Mouse (Mus musculus) large intestine, adult 2 months (tissue): ENCODE data around the gene Mapt. TPM values are rescaled to one million over a fixed set of nuclear protein-coding genes. Genes with fewer than 3 reads are reported as not detected.

Source experiments
- DNase-seq: peaks from one replicate; pipeline ENCODE4 v3.0.0-alpha.2; 2012; ENCODE audit warnings: low read depth, low spot score
- WGBS: fragments of 180-500 bp; shearing (Covaris S2); methylation state at CpG from one replicate; pipeline ENCODE4 v1.1.7; 2018; 5-methylcytosine and 5-hydroxymethylcytosine counted together
- polyA plus RNA-seq: library from polyadenylated mRNA; depleted of rRNA; stranded (reverse); fragments of >200 nt; gene quantifications from 2 replicates; pipeline ENCODE4 v1.2.3, GENCODE M21; 2012; rRNA removed

Gene Mapt
- polyA plus RNA-seq, 1 experiment, result 2.7 TPM

DNA sequence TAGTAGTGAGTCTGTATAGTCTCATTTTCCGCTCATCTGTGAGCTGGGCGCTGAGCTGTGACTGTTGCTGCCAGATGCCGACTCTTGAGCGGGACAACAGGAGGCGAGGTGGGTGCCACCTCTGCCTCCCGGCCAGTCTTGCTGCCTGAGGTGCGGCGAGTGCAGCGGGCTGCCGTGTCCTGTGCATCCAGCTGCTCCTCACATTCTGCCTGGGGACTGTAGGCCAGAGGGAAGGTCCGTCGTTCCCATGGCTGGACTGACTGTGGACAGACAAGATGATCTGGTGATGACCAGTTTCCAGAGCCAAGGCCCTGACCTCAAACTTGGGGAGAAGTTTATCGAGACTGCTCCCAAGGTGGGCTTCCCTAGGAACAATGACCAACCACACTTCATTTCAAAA is 103.8 kb downstream of the Mapt start:
- WGBS, result 88% methylated on average over 13 of the region's 13 CpGs
- DNase-seq, result no peak

DNA sequence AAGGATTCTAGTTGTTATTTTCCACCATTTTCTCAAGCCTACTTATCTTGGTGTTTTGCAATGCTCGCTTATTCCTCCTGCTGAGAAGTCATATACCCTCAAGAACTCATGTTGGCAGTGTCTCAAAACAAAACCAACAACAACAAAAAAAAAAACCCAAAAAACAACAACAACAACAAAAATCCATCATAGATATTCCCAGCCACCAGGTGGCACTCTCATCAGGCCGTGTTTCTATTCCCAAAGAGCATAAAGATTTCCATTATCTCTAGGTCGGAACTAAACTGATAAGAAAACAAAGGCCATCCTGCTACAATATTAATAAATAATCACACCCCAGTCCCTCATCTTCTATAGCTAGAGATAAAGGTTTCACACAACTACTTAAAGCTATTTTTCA is 115.7 kb downstream of the Mapt start:
- WGBS, result 47% methylated on average over 3 of the region's 3 CpGs

DNA sequence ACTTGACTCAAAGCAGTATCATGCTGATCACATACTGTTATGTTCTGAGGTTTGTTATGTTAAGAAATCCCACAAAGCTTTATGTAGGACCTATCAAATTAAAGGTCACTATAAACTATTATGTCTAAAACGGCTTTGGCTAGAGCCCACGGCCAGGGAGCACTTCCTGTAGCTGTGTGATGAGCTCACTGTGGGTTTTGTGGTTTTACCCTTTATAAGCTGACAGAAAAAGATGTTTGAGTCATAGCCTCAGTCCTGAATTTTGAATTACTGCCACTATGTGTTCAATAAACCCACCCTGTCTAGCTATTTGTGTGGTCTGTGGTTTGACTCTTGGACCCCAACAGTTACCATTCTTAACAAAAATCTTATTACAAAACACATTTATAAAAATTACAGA is 130.6 kb downstream of the Mapt start:
- 16% methylated on average over 2 of the region's 2 CpGs for WGBS
- no peak for DNase-seq

More for the DNA sequence above, 115.7 kb downstream of the Mapt start:
- no peak for DNase-seq

DNA sequence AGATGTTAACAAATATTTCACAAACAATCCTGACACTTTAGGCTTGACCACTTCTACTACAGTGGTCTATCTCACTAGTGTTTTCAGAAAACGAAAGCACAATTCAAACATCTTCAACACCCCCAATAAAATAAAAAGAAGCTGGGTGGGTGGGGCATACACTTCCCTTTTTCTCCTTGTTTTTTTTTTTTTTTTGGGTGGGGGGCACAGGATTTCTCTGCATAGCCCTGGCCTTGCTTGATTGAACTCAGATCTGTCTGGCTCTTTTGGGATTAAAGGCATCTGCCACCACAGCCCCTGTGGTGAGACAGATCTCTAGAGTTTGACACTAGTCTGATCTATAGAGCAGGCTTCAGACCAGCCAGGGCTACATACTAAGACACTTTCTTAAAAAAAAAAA is 131.5 kb downstream of the Mapt start:
- 51% methylated on average over 1 of the region's 1 CpGs for WGBS
- no peak for DNase-seq

DNA sequence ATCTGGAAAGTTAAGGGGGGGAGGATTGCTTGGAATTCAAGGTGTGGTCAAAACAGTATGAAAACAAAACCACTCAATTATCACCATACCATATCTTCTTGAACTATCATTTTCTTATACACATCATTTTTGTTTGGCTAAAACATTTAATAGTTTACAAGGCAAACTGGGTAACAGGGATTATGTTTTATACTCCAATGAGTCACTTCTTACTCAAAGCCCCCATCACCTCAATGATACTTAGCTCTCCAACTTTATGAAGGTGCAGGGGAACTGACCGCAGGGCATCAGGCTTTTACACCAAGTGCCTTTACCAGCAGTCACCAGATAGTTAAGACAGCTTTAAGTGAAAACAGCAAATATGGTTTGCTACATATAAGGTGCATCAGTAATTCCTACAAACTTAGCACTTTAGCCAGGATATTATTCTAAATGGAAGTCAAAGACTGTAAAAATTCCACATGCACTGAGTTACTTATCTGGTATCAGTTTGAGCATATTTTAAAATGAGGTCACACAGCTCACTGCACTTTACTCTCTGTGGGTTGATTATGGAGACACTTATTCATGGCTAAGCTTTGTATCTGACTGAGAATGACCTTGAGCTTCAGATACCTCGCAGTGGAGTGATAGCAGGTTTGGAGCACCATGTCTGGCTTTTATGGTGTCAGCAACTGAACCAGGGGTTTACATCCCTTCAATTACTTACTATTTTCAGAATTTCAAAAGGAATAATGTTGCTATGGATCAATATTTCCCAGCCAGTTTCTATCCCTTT is 132.8 kb downstream of the Mapt start:
- WGBS, result 73% methylated on average over 2 of the region's 2 CpGs
- DNase-seq, result no peak

DNA sequence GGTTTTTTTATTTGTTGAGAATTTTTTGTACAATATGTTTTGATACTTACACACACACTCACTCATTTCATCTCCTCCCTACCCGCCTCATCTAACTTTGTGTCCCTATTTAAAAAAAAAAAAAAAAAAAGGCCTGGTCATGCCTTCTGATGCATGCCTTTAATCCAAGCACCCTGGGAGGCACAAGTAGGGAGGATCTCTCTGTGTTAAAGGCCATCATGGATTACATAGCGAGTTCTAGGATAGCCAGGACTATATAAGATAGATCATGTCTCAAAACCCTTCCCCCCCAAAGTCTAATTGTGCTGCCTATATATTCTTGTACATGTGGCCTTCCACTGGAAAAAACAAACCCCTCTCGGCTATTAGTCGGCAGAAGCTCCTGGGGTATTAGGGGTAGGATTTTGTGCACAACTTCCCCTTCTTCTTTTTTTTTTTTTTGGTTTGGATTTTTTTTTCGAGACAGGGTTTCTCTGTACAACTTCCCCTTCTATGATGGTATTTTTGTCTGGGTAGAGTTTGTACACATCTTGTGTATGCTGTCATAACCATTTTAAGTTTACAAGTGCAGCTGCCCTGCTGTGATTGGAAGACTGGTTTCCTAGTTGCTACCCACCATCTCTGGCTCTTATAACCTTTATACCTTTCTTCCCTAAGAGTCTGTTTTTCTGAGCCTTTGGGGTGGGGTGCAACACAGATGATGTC is 136.4 kb downstream of the Mapt start:
- 83% methylated on average over 5 of the region's 5 CpGs for WGBS
- DNase-seq, result no peak

DNA sequence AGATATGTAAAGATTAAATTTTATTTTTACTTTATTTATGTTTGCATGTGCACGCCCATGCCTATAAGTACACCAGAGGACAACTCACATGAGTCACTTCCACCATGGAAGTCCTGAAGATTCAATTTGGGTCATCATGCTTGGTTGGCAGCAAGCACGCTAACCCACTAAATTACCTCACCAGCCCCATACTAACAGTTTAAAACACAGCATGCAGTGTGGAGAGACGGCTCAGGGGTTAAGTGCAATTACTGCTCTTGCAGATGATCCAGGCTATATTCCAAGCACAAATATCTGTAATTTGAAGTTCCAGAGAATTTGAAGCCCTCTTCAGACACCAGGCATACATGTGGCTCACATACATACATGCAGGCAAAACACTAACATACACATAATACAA is 145.1 kb downstream of the Mapt start:
- DNase-seq, result no peak
- 89% methylated on average over 3 of the region's 3 CpGs for WGBS

DNA sequence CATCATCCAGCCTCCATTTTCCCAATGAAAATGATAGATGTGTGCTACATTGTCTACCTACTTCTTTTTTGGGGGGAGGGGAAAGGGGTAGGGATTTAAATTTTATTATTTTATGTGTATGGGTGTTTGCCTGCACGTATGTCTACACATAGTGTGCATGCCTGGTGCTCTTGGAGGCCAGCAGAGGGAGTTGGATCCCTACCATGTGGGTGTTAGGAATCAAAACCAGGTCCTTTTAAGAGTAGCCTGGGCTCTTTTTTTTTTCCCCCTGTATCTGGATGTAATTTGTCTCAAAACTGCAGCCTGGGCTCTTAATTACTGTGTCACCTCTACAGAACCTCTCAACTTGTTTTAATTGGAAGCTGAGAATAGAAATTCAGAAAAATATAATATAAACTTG is 148.4 kb downstream of the Mapt start:
- no peak for DNase-seq
- 60% methylated on average over 1 of the region's 1 CpGs for WGBS

Other genes starting within 250 kb of the Mapt start
- not detected in 2 replicates for gene Crhr1, start 98.5 kb upstream of the Mapt start, polyA plus RNA-seq
- 0.04 TPM in 1 of 2 replicates, not detected in the other for gene Sppl2c, start 45.1 kb upstream of the Mapt start, polyA plus RNA-seq
- gene Kansl1, start 237.5 kb downstream of the Mapt start, polyA plus RNA-seq, result 31.6 and 51.2 TPM in 2 replicates